Mouse (Mus musculus): ENCODE data around the gene Cyp4v3. TPM values are rescaled to one million over a fixed set of nuclear protein-coding genes. Genes with fewer than 3 reads are reported as not detected.
"Not testable (repeated sequence)": the region's sequence is repeated elsewhere in the genome, so short reads cannot be mapped to it uniquely, and the experiment has no call there.

Cyp4v3 gene
- polyA plus RNA-seq, 1 experiment: 0.54 TPM

DNA sequence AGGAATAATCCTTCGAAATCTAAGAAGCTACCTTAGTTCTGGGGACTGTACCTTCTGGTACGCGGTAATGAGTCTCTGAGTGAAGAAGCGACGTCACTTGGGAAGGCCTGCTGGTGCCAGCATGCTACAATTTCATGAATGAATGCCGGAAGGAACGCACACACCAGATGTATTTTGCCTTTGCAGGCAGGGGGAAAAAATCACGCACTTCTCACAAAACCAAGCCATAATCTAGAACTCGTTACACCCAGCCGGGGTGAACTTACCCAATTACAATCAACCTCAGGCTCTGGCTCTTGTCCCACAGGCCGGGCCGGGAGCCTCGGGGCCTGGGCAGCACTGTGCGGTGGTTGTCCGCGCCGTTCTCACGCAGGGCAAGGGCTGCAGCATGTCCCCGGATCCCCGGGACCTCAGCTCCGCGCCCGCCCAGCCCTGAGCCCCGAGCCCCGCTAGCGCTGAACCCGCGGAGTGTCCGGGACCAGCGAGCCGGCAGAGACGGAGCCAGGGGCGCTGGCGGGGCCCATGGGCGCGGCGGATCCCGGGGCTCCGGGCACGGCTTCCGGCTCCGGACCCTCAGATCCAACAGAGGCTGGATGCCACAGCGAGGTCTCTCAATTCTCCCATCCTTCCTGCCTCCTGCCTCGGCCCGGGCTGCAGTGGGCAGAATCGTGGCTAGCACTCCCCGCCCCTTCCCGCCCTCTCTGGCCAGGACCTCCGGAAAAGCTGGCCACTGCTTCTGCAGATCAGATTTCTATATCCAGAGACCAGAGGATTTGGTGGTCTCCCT is 25.3 kb upstream of the Cyp4v3 start:
- peaks cover 5% of the 10 kb centered on the region; the same call in 1 of the 2 replicates for H3K4me1 ChIP-seq
- peaks cover 6% of the 10 kb centered on the region for H3K9me3 ChIP-seq
- peaks cover 18% of the 10 kb centered on the region for H3K27me3 ChIP-seq (replicated peaks)
- H3K36me3 ChIP-seq (replicated peaks; ENCODE audit: low read length): no peaks in the 10 kb centered on the region
- peak overlapping the region; percentile 65 for H3K4me3 ChIP-seq (replicated peaks)
- TF ChIP-seq GATA1 (IDR thresholded peaks at IDR 0.05; ENCODE audit: borderline replicate concordance, low read length): no peak
- no peak for TF ChIP-seq FLI1 (IDR thresholded peaks at IDR 0.05; ENCODE audit: low read length)

- Histone ChIP-seq H3K4me3 (replicated peaks) (no peak overlapping the region), H3K9me3 (peaks cover 6% of the 10 kb centered on the region), H3K4me1 (peaks cover 5% of the 10 kb centered on the region; the same call in 1 of the 2 replicates), H3K27me3 (replicated peaks) (peaks cover 18% of the 10 kb centered on the region), H3K36me3 (replicated peaks; ENCODE audit: low read length) (no peaks in the 10 kb centered on the region)
- TF ChIP-seq GATA1 (IDR thresholded peaks at IDR 0.05; ENCODE audit: borderline replicate concordance, low read length) (no peak), FLI1 (IDR thresholded peaks at IDR 0.05; ENCODE audit: low read length) (no peak)
These were observed 22.8 kb upstream of the Cyp4v3 start for GRCm38 (mm10) chr8:45355809-45356208.

- Histone ChIP-seq H3K4me3 (replicated peaks) (peak overlapping the region; percentile 4), H3K9me3 (no peaks in the 10 kb centered on the region), H3K36me3 (replicated peaks; ENCODE audit: low read length) (no peaks in the 10 kb centered on the region), H3K4me1 (peaks cover 3% of the 10 kb centered on the region; the same call in 1 of the 2 replicates), H3K27me3 (replicated peaks) (no peaks in the 10 kb centered on the region)
- TF ChIP-seq GATA1 (IDR thresholded peaks at IDR 0.05; ENCODE audit: borderline replicate concordance, low read length): no peak
- TF ChIP-seq FLI1 (IDR thresholded peaks at IDR 0.05; ENCODE audit: low read length): no peak
These were observed 12.0 kb upstream of the Cyp4v3 start for GRCm38 (mm10) chr8:45345031-45345430.

DNA sequence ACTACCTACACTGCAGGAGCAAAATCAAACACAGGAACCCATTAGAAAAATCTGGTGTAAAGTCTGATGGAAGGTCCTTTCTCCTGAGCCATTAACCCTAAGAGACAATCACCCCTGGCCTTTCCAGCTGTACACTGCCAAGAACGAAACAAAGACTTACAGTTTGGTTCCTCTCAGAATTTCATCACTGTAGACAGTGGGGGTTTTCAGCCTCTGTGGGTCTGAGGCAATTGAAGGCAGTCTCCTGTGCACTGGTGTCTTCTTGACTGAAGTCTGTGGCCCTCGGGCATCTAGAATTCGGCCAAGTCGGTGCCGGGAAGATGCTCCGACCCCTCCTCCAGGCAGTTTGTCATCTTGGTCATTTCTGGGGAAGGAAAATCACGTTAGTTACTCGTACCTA is 11.3 kb upstream of the Cyp4v3 start:
- TF ChIP-seq GATA1 (IDR thresholded peaks at IDR 0.05; ENCODE audit: borderline replicate concordance, low read length) (no peak), FLI1 (IDR thresholded peaks at IDR 0.05; ENCODE audit: low read length) (no peak)
- H3K36me3 ChIP-seq (replicated peaks; ENCODE audit: low read length): no peaks in the 10 kb centered on the region
- peaks cover 1% of the 10 kb centered on the region for H3K27me3 ChIP-seq (replicated peaks)
- H3K4me3 ChIP-seq (replicated peaks): no peak overlapping the region
- peaks cover 3% of the 10 kb centered on the region; the same call in 1 of the 2 replicates for H3K4me1 ChIP-seq
- no peaks in the 10 kb centered on the region for H3K9me3 ChIP-seq

- H3K27me3 ChIP-seq (replicated peaks): peaks cover 1% of the 10 kb centered on the region
These were observed 8.9 kb upstream of the Cyp4v3 start for GRCm38 (mm10) chr8:45341630-45342628.

DNA sequence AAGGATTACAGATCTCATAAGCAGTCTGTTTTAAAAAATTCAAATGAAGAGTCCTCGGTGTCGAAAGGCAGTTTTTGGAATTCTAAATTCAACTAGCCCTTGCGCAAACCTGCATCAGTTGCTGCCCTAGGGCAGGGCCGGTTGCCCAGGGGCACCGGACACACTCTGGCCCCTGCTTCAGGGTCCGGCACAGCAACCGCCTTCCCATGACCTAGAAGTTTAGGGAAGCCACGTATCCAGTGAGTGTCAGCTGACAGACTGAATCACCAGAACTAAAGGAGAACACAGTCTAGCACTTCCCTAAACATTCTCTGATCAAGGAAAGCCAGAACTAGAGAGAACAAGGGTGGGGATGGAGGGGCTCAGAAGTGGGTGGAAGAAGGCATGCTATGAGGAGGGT is 477 bp upstream of the Cyp4v3 start:
- H3K4me3 ChIP-seq (replicated peaks): peak overlapping the region; percentile 95

More at GRCm38 (mm10) chr8:45341630-45342628, 8.9 kb upstream of the Cyp4v3 start:
- peaks cover 3% of the 10 kb centered on the region; the same call in 1 of the 2 replicates for H3K4me1 ChIP-seq
- no peaks in the 10 kb centered on the region for H3K9me3 ChIP-seq
- no peak overlapping the region for H3K4me3 ChIP-seq (replicated peaks)
- TF ChIP-seq FLI1 (IDR thresholded peaks at IDR 0.05; ENCODE audit: low read length) (no peak), GATA1 (IDR thresholded peaks at IDR 0.05; ENCODE audit: borderline replicate concordance, low read length) (no peak)
- no peaks in the 10 kb centered on the region for H3K36me3 ChIP-seq (replicated peaks; ENCODE audit: low read length)

GRCm38 (mm10) chr8:45330856-45331255 is 2.2 kb downstream of the Cyp4v3 start:
- Histone ChIP-seq H3K27me3 (replicated peaks) (no peaks in the 10 kb centered on the region), H3K4me3 (replicated peaks) (no peak overlapping the region), H3K4me1 (peaks cover 15% of the 10 kb centered on the region), H3K9me3 (no peaks in the 10 kb centered on the region), H3K36me3 (replicated peaks; ENCODE audit: low read length) (no peaks in the 10 kb centered on the region)
- TF ChIP-seq FLI1 (IDR thresholded peaks at IDR 0.05; ENCODE audit: low read length): no peak
- TF ChIP-seq GATA1 (IDR thresholded peaks at IDR 0.05; ENCODE audit: borderline replicate concordance, low read length): no peak

More for the DNA sequence above, 477 bp upstream of the Cyp4v3 start:
- Histone ChIP-seq H3K4me1 (peaks cover 15% of the 10 kb centered on the region), H3K27me3 (replicated peaks) (no peaks in the 10 kb centered on the region), H3K9me3 (no peaks in the 10 kb centered on the region), H3K36me3 (replicated peaks; ENCODE audit: low read length) (no peaks in the 10 kb centered on the region)
- TF ChIP-seq FLI1 (IDR thresholded peaks at IDR 0.05; ENCODE audit: low read length) (no peak), GATA1 (IDR thresholded peaks at IDR 0.05; ENCODE audit: borderline replicate concordance, low read length) (no peak)

- Histone ChIP-seq H3K4me1 (peaks cover 15% of the 10 kb centered on the region), H3K27me3 (replicated peaks) (no peaks in the 10 kb centered on the region), H3K36me3 (replicated peaks; ENCODE audit: low read length) (no peaks in the 10 kb centered on the region), H3K4me3 (replicated peaks) (no peak overlapping the region), H3K9me3 (no peaks in the 10 kb centered on the region)
- TF ChIP-seq GATA1 (IDR thresholded peaks at IDR 0.05; ENCODE audit: borderline replicate concordance, low read length) (no peak), FLI1 (IDR thresholded peaks at IDR 0.05; ENCODE audit: low read length) (no peak)
These were observed 3.6 kb downstream of the Cyp4v3 start for GRCm38 (mm10) chr8:45329206-45329980.

GRCm38 (mm10) chr8:45327076-45327475 is 5.9 kb downstream of the Cyp4v3 start:
- H3K4me3 ChIP-seq (replicated peaks); H3K36me3 ChIP-seq (replicated peaks; ENCODE audit: low read length); H3K27me3 ChIP-seq (replicated peaks); H3K4me1 ChIP-seq; H3K9me3 ChIP-seq: not testable (repeated sequence)
